Mouse (Mus musculus) 416B (cell line): ENCODE results near the gene 5430402E10Rik.
"Not testable (repeated sequence)": the region's sequence is repeated elsewhere in the genome, so short reads cannot be mapped to it uniquely, and the experiment has no call there.

Source experiments
- DNase-seq: peaks from one replicate; pipeline ENCODE4 v3.0.0; 2011; ENCODE audit warnings: low read depth

5430402E10Rik gene

GRCm38 (mm10) chrX:77924962-77925361 lies at the start of gene 5430402E10Rik:
Gene 5430402E10Rik (minus strand): TSS chrX:77925062.
- DNase-seq: not testable (repeated sequence)

GRCm38 (mm10) chrX:77880033-77880432 lies 44.8 kb downstream of the 5430402E10Rik start:
- peak; percentile 39 for DNase-seq
